Mouse (Mus musculus): Measurements from ENCODE around the gene Slc28a2. TPM values are rescaled to one million over a fixed set of nuclear protein-coding genes. Genes with fewer than 3 reads are reported as not detected.
"Not testable (repeated sequence)": the region's sequence is repeated elsewhere in the genome, so short reads cannot be mapped to it uniquely, and the experiment has no call there.

The Slc28a2 gene
- 100 to 1,000 TPM in 2 of 3 experiments, 10 to 100 TPM in 1; 66.9 to 135 (median 110) TPM for polyA plus RNA-seq (2017; shearing (Covaris generic))

DNA sequence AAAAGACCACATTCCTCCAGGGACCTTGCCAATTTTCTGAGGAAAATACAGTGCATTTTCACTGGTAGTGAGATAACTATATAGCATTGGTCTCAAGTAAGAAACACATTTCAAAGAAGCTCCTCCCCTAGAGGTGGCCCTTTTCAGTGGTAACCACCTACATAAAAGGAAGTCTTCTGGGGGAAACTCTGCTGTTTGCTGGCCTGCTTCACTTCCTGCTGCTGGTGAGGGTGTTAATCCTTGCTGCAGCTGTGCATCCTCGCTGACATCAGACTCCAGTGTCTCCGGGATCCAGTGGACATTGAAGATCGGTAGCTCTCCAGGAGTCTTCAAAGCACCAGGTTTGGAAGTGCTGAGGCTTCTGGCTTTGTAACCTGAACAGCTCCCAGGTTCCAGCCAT, at the start of gene Slc28a2:
Gene Slc28a2 (plus strand): TSS at position 278 of the 400 bp plus-strand sequence.
- peak; percentile 94 for ATAC-seq

DNA sequence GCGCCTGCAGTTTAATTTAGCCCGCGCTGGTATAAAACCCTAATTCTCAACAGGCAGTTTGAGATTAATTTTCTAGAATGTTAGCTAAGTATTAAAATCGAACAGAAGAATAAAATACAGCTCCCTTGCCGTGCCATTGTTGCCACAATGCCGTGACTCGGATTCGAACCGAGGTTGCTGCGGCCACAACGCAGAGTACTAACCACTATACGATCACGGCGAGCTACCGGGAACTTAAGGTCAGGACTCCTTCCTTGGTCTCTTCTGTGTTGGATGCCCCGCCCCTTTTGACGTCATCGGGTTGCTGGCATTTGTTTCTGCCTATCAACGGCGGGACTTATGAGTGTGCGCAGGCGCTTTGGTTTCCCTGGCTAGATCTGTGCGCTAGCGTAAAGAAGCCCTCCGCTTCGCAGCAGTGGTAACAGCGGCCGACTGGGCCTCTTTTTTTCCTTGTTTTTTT, 49.0 kb upstream of the Slc28a2 start:
- peak; percentile 72 for ATAC-seq

DNA sequence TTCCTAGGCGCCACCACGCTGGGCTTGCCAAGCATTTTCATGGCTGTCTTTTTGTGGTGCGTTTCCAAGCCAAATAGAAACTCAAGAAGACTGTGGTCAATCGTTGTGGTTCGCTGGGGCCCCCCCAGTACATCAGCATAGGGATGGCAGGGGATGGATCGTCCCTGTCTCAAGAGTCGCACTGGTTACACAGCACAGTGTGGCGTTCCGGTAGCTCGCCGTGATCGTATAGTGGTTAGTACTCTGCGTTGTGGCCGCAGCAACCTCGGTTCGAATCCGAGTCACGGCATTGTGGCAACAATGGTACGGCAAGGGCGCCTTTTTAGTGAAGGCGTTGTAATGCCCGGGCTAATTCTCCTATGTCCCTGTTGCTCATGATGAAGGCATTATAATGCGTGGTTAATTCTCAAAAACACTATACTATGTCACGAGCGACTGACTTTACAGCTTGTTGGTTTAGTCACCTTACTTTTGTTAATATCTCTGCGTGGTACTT, 48.5 kb upstream of the Slc28a2 start:
- peak; percentile 24 for ATAC-seq

DNA sequence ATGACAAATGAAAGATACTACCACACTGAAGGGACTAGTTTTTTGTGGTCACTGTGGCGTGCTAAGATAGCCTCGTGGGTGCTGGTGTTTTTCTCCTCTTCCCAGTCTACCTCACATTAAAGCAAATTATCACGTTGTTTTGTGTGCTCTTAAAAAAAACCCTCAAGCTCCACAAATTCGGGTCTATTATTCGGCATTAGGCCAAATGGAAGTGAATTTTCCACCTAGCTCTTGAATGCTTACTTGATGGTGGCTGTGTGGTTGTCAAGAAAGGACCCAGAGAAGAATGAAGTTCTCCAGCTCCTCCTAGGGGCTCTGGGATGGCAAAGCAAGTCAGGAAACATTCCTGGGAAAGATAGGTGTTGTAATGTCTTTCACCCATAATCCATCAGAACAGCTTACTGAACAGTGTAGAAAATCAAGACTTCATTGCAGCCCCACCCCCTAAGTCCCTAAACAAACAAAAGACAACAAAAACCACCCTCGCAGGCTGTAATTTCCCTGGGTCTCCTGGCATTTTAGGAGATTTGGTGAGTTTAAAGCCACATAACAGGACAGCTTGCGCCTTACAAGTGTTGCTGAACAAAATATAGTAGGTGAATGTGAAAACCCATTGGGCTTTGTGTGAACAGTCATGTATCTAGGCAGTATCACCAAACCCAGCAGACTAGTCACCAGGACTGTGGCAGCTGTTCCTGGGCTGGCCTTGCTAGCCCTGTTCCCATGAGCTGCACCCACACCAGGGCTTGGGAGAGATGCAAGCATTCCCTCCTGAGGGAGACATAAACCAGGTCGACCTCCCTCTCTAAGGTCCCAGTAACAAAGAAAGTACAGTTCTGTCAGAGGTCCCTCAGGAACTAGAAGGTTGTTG, 47.6 kb upstream of the Slc28a2 start:
- ATAC-seq, result no peak

DNA sequence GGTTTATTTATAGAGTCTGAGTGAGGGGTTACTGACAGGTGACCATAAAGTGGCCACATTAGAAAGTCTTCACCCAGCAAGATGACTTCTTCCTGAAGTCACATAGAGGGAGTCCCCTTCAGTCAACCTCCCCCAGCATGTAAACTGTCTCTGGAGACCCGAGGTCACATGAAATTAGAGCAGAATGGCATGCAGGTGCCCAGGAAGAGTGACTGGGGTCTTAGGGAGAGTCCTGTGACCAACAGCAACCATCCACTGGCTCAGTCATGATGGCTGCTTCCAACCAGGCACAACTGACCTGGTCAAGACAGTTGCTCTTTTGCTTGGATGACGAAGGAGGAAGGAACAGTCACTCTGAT, 47.0 kb upstream of the Slc28a2 start:
- no peak for ATAC-seq

DNA sequence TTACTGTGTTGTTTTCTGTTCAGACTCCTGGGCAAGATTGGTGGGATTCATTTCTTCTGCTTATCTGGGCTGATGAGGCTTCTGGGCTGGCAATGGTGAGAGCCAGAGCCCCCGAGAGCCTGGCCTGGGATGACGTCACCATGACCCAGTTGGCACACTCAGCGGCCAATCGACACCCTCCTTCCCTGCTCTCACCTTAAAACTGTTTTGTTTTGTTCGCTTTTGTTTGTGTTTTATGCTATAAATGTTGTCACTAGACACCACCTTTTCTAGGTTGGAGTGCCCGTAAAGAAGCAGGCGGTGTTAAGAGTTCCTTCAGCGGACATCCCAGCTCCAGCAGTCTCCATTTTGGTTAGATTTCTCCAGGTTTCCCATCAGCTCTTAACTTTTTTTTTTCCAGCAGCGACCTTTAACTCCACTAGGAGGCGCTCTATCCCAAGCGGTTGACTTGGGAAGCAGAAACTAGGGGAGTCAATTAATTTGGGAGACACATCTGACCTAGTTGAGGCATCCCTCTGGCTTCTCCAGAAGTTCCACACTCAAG, 45.4 kb upstream of the Slc28a2 start:
- no peak for ATAC-seq

DNA sequence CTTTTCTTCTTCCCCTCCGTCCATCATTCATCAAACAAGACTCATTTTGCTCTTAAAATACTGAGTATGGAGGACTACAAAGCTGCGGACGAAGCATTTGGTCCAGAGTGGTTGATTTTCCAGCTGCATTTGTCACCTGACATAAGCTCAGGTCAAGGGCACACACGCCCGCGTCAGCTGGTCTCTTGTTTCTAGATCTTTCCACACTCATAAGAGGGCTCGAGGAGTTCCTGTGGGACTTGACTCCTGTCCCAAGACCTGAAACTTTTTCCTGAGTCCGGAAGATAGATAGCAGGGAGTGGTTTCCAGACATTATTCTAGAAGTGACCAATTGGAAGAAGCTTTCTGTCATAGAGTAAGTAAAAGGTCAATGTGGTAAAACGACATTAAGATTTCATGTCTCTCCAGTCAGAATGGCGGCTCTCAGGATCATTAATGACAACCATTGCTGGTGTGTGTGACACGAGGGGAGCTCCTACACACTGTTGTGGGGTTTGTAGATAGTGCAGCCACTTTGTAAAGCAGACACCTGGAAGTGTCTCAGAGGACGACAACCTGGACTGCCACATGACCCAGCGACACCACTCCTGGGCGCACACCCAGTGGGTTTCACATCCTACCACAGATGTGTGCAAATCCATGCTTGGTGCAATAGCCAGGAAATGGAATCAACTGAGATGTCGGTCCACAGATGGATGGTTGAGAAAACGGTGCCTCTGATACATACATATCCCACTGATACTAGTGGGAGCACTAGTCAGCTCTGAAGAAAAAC, 44.8 kb upstream of the Slc28a2 start:
- no peak for ATAC-seq

DNA sequence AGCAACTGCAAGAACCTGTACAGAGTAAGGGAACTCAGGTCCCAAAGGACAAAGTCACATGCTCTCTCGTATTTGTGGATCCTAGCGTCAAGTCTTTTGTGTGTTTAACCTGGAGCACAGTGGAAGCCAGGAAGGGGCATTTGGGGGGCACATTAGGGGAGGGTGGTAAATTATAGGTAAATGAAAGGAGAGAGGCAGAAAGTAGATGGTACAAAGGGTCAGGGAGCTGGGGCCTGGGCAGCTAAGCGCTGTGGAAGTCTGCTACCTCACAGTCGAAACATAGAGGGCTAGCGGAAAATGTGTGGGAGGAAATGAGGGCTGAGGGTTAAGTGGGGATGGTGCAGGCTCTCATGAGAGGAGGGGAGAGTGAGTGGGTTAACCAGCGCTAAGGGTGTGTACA, 44.2 kb upstream of the Slc28a2 start:
- ATAC-seq, result no peak

DNA sequence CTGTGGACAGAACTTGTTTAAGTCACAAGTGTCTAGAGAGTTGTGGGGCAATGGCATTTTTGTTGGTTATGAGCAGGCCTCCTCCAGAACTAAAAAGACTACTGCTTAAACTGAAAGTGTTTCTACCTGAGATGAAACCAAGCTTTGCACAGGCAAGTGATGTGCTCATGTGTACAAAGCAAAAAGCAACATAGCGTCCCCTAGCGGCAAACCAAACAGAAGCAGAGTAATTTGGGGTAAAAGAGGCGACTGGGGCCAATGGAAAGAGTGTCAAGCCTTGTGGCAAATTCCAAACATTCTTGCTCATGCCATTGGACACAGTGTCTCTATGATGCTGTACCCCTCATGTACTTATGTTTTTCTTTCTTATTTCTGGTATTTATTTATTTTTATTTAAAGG, 41.2 kb upstream of the Slc28a2 start:
- no peak for ATAC-seq

DNA sequence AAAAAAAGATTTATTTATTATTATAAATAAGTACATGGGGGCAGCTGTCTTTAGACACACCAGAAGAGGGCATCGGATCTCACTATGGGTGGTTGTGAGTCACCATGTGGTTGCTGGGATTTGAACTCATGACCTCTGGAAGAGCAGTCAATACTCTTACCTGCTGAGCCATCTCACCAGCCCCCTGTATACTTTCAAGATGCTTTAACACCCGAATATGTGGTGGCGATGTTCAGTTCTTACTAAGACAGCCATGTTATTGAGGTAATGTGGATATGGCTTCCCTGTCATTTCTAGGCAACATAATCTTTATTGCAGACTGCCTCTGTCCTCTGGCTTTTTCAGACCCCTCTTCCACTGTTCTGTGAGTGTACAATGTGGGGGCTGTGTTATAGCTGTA, 39.1 kb upstream of the Slc28a2 start:
- not testable (repeated sequence) for ATAC-seq

DNA sequence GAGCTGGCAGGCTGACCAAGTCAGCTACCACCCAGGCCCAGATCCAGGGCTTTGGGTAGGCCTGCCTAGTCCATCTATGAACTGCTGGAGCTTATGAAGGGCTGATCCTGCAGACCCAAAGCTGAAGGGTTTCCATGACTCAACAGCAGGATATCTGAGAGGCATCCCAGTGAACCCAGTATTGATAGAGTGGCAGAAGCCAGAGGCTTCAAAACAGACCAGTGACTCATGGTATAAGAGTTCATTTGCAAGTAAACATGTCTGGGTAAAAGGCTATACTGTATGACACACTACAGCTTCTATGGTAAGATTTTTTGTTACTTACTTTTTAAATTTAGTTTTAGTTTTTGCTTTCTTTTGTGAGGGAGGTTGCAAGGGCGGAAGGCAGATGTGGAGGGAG, 30.1 kb upstream of the Slc28a2 start:
- no peak for ATAC-seq

DNA sequence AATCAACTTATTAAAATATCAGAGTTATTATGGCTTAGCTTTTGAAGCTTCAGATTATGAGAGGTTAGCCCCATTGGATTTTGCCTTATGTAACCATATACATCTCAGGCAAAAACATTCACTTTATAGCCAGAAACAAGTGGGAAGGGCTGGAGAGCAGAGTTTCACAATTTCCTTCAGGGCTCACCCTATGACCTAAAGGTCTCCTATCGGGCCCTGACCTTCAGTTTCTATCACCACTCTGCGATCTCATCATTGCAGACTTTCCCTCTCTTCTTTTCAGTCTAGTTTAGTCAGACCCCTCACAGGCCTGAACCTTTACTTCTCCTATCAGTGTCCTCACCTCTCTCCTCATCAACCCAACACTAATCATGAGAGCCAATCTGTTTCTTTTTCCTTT, 18.7 kb upstream of the Slc28a2 start:
- no peak for ATAC-seq

DNA sequence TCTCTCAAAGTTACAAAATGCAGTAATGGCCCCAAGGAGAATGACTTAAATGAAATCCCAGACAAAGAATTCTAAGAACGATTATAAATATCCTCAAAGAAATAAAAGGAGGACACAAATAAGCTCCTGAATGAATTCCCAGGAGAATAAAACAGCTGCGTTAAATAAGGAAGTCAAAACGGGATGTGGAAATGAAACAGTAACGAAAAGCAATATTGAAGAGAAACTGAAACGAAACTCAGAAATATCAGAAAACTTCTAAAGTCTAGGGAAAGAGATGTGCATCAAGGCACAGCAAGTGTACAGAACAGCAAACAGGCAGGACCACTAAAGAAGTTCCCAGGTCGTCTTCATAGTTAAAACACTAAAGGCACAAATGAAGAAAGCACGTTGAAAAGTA, 17.3 kb upstream of the Slc28a2 start:
- ATAC-seq, result no peak

DNA sequence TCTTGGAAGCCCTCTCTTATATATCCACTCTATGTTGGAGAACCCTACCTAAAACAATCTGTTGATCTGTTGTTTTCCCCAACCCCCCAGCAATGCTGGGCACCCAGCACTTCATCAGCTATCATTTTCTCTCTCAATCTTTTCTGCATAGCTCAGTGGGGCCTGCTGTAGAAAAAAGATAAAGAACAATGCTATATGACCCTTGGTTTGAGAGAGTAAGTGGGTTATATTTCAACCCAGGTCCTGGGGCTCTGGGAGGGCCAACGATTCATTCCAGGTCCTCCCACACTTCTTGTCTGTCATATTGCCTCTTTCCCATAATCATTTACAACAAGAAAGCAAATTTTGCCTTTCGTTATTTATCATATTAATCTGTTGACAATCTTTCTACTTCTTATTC, 368 bp downstream of the Slc28a2 start:
- not testable (repeated sequence) for ATAC-seq

DNA sequence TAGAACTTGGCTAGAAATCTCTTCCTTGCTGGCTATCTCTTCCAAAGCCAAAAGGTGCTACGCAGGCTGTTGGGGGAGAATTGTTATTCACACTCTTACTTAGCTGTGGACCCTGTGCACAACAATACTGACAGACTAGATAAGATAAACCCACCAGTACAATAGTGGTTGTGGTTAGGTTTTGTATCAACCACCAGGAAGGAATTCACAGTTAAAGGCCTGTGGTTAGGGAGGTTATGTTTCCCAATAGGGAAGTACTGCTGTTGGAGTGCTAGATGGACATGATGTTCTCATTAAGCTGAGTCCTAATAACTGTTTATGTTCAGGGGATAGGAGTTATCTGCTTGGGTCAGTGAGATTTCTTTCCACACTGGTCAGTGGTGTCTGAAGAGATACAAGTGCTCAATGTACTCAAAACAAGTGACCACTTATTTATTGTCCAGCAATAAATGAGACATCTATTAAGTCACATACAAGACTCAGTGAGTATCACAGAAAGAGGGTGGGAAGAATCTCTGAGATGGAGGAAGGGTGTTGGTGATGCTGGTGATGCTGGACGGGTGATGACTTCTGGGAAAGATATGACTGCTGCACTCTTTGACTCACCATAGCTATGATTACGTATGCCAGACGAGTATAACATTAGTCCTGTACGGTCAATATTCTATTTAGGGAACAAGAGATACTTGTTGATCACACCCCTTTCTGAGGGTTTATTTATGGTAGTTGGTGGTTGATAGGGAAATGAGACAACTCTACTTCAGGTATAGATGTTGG, 12.6 kb downstream of the Slc28a2 start:
- not testable (repeated sequence) for ATAC-seq

DNA sequence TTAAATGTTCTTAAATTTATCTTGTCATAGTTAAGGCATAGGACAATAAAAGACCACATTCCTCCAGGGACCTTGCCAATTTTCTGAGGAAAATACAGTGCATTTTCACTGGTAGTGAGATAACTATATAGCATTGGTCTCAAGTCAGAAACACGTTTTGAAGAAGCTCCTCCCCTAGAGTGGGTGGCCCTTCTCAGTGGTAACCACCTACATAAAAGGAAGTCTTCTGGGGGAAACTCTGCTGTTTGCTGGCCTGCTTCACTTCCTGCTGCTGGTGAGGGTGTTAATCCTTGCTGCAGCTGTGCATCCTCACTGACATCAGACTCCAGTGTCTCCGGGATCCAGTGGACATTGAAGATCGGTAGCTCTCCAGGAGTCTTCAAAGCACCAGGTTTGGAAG, 14.2 kb downstream of the Slc28a2 start:
- ATAC-seq, result peak; percentile 100

DNA sequence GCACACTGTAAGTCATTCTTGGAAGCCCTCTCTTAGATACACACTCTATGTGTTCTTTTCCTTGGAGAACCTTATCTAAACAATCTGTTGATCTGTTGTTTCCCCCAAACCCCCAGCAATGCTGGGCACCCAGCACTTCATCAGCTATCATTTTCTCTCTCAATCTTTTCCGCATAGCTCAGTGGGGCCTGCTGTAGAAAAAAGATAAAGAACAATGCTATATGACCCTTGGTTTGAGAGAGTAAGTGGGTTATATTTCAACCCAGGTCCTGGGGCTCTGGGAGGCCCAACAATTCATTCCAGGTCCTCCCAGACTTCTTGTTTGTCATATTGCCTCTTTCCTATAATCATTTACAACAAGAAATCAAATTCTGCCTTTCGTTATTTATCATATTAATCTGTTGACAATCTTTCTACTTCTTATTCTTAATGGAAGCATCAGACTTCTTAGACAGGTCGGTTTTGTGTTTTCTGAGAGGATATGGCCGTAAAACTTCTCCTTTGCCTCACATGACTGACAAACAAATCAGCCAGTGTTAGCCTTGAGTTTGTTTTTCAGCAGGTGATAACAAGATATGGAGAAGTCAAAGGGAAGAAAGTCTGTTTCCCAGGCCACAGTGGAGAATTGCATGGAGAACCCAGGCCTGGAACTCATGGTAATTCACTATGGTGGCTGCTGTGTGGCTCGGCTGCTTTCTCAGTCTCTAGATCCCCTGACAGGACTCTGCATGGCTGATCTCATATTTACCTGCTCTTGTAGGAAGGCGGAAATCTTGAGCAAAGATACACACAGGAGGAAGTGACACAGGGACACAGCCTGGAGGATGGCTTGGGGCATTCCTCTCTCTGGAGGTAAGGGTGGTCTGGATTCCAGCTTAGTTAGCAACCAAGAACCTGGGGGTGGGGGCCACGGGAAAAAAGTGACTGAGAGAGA, 15.0 kb downstream of the Slc28a2 start:
- ATAC-seq, result no peak

DNA sequence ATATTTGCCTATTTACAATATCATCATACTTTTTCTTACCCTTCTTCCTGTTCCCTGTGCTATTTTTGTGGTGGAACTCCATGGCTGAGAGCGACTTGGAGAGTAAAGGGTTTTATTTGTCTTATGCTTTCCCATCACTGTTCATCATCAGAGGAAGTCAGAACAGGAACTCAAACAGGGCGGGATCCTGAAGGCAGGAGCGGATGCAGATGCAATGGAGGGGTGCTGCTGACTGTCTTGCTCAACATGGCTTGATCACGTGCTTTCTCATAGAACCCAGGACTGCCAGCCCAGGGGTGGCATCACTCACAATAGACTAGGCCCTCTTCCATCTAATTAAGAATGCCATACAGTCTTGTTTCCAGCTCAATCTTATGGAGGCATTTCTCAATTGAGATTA, 24.1 kb downstream of the Slc28a2 start:
- no peak for ATAC-seq

DNA sequence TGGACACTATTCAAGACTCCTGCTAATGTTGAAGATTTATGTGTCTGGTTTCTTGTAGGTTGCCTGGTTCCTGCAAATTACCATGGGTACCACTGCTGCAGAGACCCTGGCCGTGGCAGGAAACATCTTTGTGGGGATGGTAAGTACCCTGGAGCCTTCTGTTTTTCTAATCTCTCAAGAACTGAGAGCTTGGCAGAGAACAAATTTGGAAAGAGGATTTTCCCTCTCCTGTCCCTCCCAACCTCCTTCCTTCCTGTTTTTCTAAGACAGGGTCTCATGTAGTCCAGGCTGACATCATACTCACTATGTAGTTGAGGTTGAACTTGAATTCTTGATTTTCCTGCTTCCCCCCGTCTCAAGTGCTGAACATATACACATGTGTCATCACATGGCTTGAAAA, 26.1 kb downstream of the Slc28a2 start:
- no peak for ATAC-seq

DNA sequence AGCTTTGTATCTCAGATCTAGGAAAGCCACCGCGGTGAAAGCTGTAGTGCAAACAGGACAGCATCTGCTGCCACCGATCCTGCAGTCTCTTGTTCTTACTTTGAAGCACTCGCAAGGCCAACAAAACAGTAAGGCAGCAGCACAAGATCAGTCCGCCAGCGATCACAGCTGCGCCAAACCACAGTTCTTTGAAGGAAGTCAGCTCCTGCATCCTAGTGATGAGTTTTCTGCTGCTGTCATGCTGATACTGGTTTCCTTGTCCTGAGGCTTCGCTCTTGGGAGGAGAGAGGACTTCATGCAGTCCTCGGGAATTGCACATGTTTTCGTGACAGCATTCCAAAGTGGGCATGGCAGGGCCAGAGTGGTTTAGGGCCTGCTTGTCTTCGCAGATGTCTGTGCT, 40.6 kb downstream of the Slc28a2 start:
- no peak for ATAC-seq

DNA sequence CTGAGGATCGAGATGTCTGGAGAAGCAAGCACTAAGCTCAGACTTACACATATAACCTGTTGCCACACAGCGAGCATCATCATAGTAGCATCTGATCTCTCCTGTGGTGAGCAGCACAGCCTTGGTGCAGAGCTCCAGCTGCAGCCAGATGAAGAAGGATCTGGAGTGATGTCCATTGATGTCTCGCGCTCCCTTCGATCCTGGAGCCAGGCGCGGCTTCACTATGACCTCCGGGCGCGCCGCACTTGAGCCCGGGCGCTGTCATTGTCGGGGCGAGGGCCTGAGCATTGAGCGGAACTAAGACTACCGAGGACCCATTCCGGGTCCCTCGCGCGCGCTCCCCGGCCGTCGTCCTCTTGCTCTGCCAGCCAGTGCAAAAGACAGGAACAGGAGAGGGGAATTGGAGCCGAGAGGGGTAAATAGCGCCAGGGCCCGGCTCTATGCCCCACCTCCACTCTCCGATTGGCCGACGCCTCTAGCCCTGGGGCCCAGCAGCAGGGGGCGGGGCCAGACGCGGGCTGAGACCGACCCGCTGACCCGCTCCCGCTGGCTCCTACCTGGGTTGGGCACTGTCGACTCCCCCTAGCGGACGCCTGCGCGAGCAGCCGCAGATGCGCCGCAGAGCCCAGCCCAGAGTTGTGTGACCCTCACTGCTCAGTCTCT, 41.2 kb downstream of the Slc28a2 start:
- peak; percentile 78 for ATAC-seq

Measured in inflammation-experienced regulatory T-cells, adult 6 months (primary cell).